Mouse (Mus musculus): ENCODE measurements around the gene D5Ertd579e.
"Not testable (repeated sequence)": the region's sequence is repeated elsewhere in the genome, so short reads cannot be mapped to it uniquely, and the experiment has no call there.

The D5Ertd579e gene

GRCm38 (mm10) chr5:36679918-36680598, 15.8 kb downstream of the D5Ertd579e start:
- no peak for DNase-seq (ENCODE audit: low spot score)

GRCm38 (mm10) chr5:36678799-36679198, 17.0 kb downstream of the D5Ertd579e start:
- DNase-seq (ENCODE audit: low spot score): no peak

- no peak for DNase-seq (ENCODE audit: low spot score)
These were observed 17.9 kb downstream of the D5Ertd579e start for GRCm38 (mm10) chr5:36677907-36678306.

- no peak for DNase-seq (ENCODE audit: low spot score)
These were observed 20.4 kb downstream of the D5Ertd579e start for GRCm38 (mm10) chr5:36675466-36675865.

GRCm38 (mm10) chr5:36674658-36675433, 21.0 kb downstream of the D5Ertd579e start:
- DNase-seq (ENCODE audit: low spot score): no peak

GRCm38 (mm10) chr5:36669021-36670008, 26.5 kb downstream of the D5Ertd579e start:
- DNase-seq (ENCODE audit: low spot score): no peak

- no peak for DNase-seq (ENCODE audit: low spot score)
These were observed 27.3 kb downstream of the D5Ertd579e start for GRCm38 (mm10) chr5:36668572-36668971.

- not testable (repeated sequence) for DNase-seq (ENCODE audit: low spot score)
These were observed 27.8 kb downstream of the D5Ertd579e start for GRCm38 (mm10) chr5:36667986-36668385.

- DNase-seq (ENCODE audit: low spot score): no peak
These were observed 28.7 kb downstream of the D5Ertd579e start for GRCm38 (mm10) chr5:36667165-36667564.

GRCm38 (mm10) chr5:36666699-36667098, 29.1 kb downstream of the D5Ertd579e start:
- not testable (repeated sequence) for DNase-seq (ENCODE audit: low spot score)

GRCm38 (mm10) chr5:36663329-36663728, 32.5 kb downstream of the D5Ertd579e start:
- no peak for DNase-seq (ENCODE audit: low spot score)

GRCm38 (mm10) chr5:36660977-36661760, 34.7 kb downstream of the D5Ertd579e start:
- DNase-seq (ENCODE audit: low spot score): not testable (repeated sequence)

- DNase-seq (ENCODE audit: low spot score): no peak
These were observed 70.2 kb downstream of the D5Ertd579e start for GRCm38 (mm10) chr5:36625612-36626011.

GRCm38 (mm10) chr5:36623670-36624069, 72.2 kb downstream of the D5Ertd579e start:
- DNase-seq (ENCODE audit: low spot score): no peak

GRCm38 (mm10) chr5:36621058-36621449, 74.8 kb downstream of the D5Ertd579e start:
- no peak for DNase-seq (ENCODE audit: low spot score)

GRCm38 (mm10) chr5:36620409-36621057, 75.3 kb downstream of the D5Ertd579e start:
- DNase-seq (ENCODE audit: low spot score): peak; percentile 36

- DNase-seq (ENCODE audit: low spot score): no peak
These were observed 76.9 kb downstream of the D5Ertd579e start for GRCm38 (mm10) chr5:36618890-36619289.

- DNase-seq (ENCODE audit: low spot score): no peak
These were observed 77.5 kb downstream of the D5Ertd579e start for GRCm38 (mm10) chr5:36618356-36618755.

GRCm38 (mm10) chr5:36614124-36614523, 81.7 kb downstream of the D5Ertd579e start:
- DNase-seq (ENCODE audit: low spot score): no peak

GRCm38 (mm10) chr5:36608939-36609499, 86.8 kb downstream of the D5Ertd579e start:
- no peak for DNase-seq (ENCODE audit: low spot score)
